ENCODE assay signal across 21 mouse cellular contexts in genomic region chr9:57206896-57207295, GRCm38 (mm10). TPM values are rescaled to one million over a fixed set of nuclear protein-coding genes. Genes with fewer than 3 reads are reported as not detected.
A peak's percentile ranks its signal among the peaks of the same experiment; 100 is the strongest.
DNase-seq lines count a peak whose midpoint lies in the region.
"Had no signal": no experiment of that assay in that cellular context is flagged by ENCODE, and none has a peak within 500 bp of the region (broad histone marks: within the 10 kb centered on the region; RNA-seq: fewer than 3 reads in every experiment).

No protein-coding gene starts in this region.

- DNase-seq in R1 (ENCODE audit: low read depth, low spot score) (peak; percentile 81), ZHBTc4 (ENCODE audit: low read depth, low spot score) (peak; percentile 56)
- no peak for DNase-seq in natural killer cell, adult 2 months (ENCODE audit: low spot score in 2 of 2)
- DNase-seq in gastrocnemius, adult 18-20 months (ENCODE audit: low spot score), result no peak
- DNase-seq: adrenal gland, adult 2 months; adrenal gland, adult 8-10 months; adrenal gland, postnatal 10 days; adrenal gland, postnatal 14 days; adrenal gland, postnatal 25 days; adrenal gland, postnatal 36 days; B cell, adult 2 months; cerebellum, adult 11 months; cerebellum, adult 11-12 months; cerebellum, adult 18-20 months; cerebellum, adult 2 months; cerebellum, adult 8-10 months had no signal

RNA-seq across cellular contexts. Expression of gene Trcg1, which starts 29.5 kb away (rescaled TPM):
- not detected for total RNA-seq in gastrocnemius, adult 18-20 months (2021)
- total RNA-seq: adrenal gland, adult 18-20 months; adrenal gland, adult 2 months; adrenal gland, adult 8-10 months; adrenal gland, postnatal 10 days; adrenal gland, postnatal 14 days; adrenal gland, postnatal 25 days; adrenal gland, postnatal 36 days; adrenal gland, postnatal 4 days; CH12.LX; ES-E14; MEL had no signal

RNA-seq across cellular contexts. Expression of gene Commd4, which starts 48.8 kb away (rescaled TPM):
- 10 to 100 TPM; 26.6 to 29.1 TPM for total RNA-seq in gastrocnemius, adult 18-20 months (2021)

RNA-seq across cellular contexts. Expression of gene 1700017B05Rik, which starts 55.5 kb away (rescaled TPM):
- total RNA-seq in gastrocnemius, adult 18-20 months (2021), result 1 to 10 TPM; 2.9 to 4.0 TPM

RNA-seq across cellular contexts. Expression of gene Neil1, which starts 58.8 kb away (rescaled TPM):
- total RNA-seq in gastrocnemius, adult 18-20 months (2021), result 1 to 10 TPM; 5.8 to 6.2 TPM

Comparison
In these comparisons a context has a peak if more than half of its experiments do, and no peak if none do; other contexts are left out.
1. DNase-seq: peak in R1 (single experiment) and ZHBTc4 (single experiment); none in natural killer cell, adult 2 months (0 of 2) and gastrocnemius, adult 18-20 months (single experiment).